Mouse (Mus musculus) lung, embryonic 16.5 days (tissue): ENCODE results near the gene Mei4. TPM values are rescaled to one million over a fixed set of nuclear protein-coding genes. Genes with fewer than 3 reads are reported as not detected.

Experiments used
- ATAC-seq: fragments of 200-750 bp; cut with Nextera tagmentation; 2 replicates; pipeline ENCODE4 v1.8.0; 2017; ENCODE audit warnings: low read depth, mild to moderate bottlenecking, moderate library complexity
- H3K27ac ChIP-seq: fragments of 300-500 bp; sonication (generic); 2 replicates; pipeline ENCODE4 v1.5.1; 2014; ENCODE audit warnings: mild to moderate bottlenecking, control low read depth, low read length
- H3K27me3 ChIP-seq: fragments of 300-500 bp; sonication (generic); 2 replicates; pipeline ENCODE4 v1.6.1; 2014; ENCODE audit warnings: low read depth, low read length, mixed read lengths; ENCODE audit not compliant: control insufficient read depth, insufficient read depth
- H3K36me3 ChIP-seq: fragments of 300-500 bp; sonication (generic); 2 replicates; pipeline ENCODE4 v1.6.1; 2014; ENCODE audit warnings: low read length; ENCODE audit not compliant: control insufficient read depth, insufficient read depth
- H3K4me1 ChIP-seq: fragments of 300-500 bp; sonication (generic); replicated peaks from 2 replicates; pipeline ENCODE4 v1.6.1; 2014; ENCODE audit warnings: low read length, mixed read lengths; ENCODE audit not compliant: control insufficient read depth, insufficient read depth
- H3K4me2 ChIP-seq: fragments of 300-500 bp; sonication (generic); 2 replicates; pipeline ENCODE4 v1.6.1; 2014; ENCODE audit warnings: low read depth, low read length, control low read depth
- H3K4me3 ChIP-seq: fragments of 300-500 bp; sonication (generic); 2 replicates; pipeline ENCODE4 v1.5.1; 2014; ENCODE audit warnings: mild to moderate bottlenecking, low read length, control low read depth
- H3K9ac ChIP-seq: fragments of 300-500 bp; sonication (generic); 2 replicates; pipeline ENCODE4 v1.6.1; 2014; ENCODE audit warnings: low read length, control low read depth
- H3K9me3 ChIP-seq: fragments of 300-500 bp; sonication (generic); 2 replicates; pipeline ENCODE4 v1.6.1; 2016; ENCODE audit warnings: low read length; ENCODE audit not compliant: control insufficient read depth
- WGBS: fragments of 180-500 bp; shearing (Covaris S2); extraction: QIAGEN DNeasy Blood & Tissue Kit; methylation state at CpG from one replicate; pipeline ENCODE4 v1.1.7; 2014; 5-methylcytosine and 5-hydroxymethylcytosine counted together
- polyA plus RNA-seq: library from polyadenylated mRNA; unstranded; fragments of >200 nt; fragmentation: Nextera tagmentation; extraction: Ambion mirVana; gene quantifications from 2 replicates; pipeline ENCODE4 v1.2.1, GENCODE M21; 2015

Gene Mei4
- polyA plus RNA-seq, 1 experiment from 2014 or later, result 0.70 TPM

DNA sequence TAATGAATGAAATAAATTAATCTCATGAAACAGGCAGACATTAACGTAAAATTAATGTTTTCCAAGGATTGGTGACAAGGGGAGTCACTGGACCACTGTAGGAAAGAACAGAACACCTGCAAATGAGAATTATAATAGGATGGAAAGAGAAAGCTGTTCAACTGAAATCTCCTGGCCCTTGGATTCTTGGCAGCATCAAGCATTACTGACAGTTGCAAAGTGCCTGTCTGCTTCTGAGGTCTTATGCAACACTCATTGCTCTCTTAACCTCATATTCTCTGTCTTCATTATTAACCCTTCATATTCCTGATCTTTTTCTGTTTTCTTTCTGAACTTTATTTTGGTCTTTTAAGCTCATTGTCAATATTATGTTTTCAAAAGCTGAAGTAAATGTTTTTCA, 210.4 kb downstream of the Mei4 start:
- Histone ChIP-seq H3K36me3 (no peaks in the 10 kb centered on the region), H3K4me3 (no peak overlapping the region), H3K4me1 (no peaks in the 10 kb centered on the region), H3K27ac (no peak overlapping the region), H3K4me2 (no peak overlapping the region), H3K9me3 (no peaks in the 10 kb centered on the region), H3K27me3 (no peaks in the 10 kb centered on the region), H3K9ac (no peak overlapping the region)
- 44% methylated on average over 1 of the region's 1 CpGs for WGBS
- peak; percentile 59; the same call in 1 of the 2 replicates for ATAC-seq

DNA sequence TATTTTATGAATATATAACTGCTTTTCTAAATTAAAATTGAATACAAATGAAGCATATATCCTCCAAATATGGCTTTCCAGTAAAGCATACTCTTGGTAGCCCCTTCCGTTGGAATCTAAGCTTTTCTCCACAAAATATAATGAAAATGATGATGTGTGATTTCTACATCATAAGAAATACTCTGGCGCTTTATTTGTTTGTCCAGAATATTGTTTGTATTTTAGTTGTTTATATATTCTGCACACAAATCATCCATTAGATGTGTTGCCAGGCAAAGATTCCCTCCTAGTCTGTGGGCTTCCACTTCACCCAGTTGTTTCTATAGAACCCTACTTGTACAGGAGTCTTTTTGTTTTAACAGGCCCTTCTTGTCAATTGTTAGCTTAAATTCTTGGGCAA, 211.8 kb downstream of the Mei4 start:
- 52% methylated on average over 2 of the region's 2 CpGs for WGBS
- no peaks in the 10 kb centered on the region for H3K36me3 ChIP-seq
- peak; percentile 65 for ATAC-seq
- no peak overlapping the region for H3K27ac ChIP-seq
- H3K4me3 ChIP-seq, result no peak overlapping the region
- H3K4me2 ChIP-seq, result no peak overlapping the region
- no peaks in the 10 kb centered on the region for H3K4me1 ChIP-seq
- no peaks in the 10 kb centered on the region for H3K9me3 ChIP-seq
- no peaks in the 10 kb centered on the region for H3K27me3 ChIP-seq
- no peak overlapping the region for H3K9ac ChIP-seq

DNA sequence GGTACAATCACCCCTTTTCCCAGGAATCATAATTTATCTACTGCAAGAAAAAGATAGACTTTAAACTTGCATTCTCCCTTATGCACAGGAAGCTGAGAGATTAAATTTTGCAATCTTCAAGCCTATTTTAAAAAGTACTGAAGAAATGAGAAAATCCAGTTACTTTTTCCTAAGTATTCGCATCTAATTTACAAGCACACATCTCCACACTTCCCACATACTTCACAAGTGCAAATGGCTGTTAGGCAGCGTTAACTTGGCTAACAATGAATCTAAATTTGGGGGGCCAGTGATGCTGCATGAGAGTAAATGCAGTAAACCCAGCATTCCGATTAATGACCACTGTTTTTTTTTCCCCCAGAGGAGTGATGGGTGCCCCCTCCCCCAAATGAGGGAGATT, 232.9 kb downstream of the Mei4 start:
- no peak for ATAC-seq
- no peaks in the 10 kb centered on the region for H3K27me3 ChIP-seq
- WGBS, result 66% methylated on average over 3 of the region's 3 CpGs
- no peak overlapping the region for H3K27ac ChIP-seq
- H3K36me3 ChIP-seq, result no peaks in the 10 kb centered on the region
- no peaks in the 10 kb centered on the region for H3K9me3 ChIP-seq
- no peak overlapping the region for H3K4me2 ChIP-seq
- no peak overlapping the region for H3K9ac ChIP-seq
- no peak overlapping the region for H3K4me3 ChIP-seq
- H3K4me1 ChIP-seq, result no peaks in the 10 kb centered on the region

DNA sequence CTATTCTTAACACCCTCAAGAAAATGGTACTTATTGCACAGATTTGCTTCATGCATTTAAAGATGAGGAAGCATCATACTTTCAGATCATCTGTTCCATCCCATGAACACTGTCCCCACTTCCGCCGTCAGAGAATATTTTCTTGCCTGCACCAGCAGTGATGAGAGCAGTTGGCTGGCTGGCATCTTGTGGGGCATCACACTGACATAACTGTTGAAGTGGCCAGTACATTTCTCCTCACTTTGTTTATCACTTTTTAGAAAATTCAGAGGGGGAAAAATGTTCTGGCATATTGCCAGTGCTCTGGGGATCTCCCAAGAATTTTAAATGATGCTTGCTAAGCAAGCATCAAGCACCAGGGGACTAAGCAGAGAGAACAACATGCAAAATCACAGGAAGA, 251.4 kb downstream of the Mei4 start:
- no peak overlapping the region for H3K4me2 ChIP-seq
- H3K27ac ChIP-seq, result no peak overlapping the region
- H3K4me3 ChIP-seq, result no peak overlapping the region
- H3K9ac ChIP-seq, result no peak overlapping the region
- H3K36me3 ChIP-seq, result no peaks in the 10 kb centered on the region
- WGBS, result 71% methylated on average over 2 of the region's 2 CpGs
- H3K9me3 ChIP-seq, result no peaks in the 10 kb centered on the region
- no peaks in the 10 kb centered on the region for H3K27me3 ChIP-seq
- H3K4me1 ChIP-seq, result no peaks in the 10 kb centered on the region
- ATAC-seq, result no peak

DNA sequence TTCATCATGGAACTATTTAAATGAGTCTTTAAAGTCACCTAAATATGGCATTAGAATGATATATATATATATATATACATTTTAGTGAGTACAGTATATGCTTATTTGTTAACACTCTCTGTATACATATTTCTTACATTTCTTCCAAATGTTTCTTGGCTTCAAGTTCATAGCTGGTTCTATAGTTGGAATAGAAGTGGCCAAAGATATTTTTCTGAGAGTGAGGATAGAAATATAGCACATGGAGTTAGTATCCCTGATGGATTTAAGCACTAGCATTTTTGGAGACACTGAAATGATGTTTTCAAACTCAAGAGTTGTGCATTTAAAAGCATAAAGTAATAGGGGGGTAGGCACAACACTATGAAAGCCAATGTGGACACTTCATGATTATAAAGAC, 272.6 kb downstream of the Mei4 start:
- Histone ChIP-seq H3K27me3 (no peaks in the 10 kb centered on the region), H3K4me3 (no peak overlapping the region), H3K9me3 (no peaks in the 10 kb centered on the region), H3K4me2 (no peak overlapping the region), H3K36me3 (no peaks in the 10 kb centered on the region), H3K9ac (no peak overlapping the region), H3K4me1 (no peaks in the 10 kb centered on the region), H3K27ac (no peak overlapping the region)
- ATAC-seq, result peak; percentile 54; the same call in 1 of the 2 replicates

DNA sequence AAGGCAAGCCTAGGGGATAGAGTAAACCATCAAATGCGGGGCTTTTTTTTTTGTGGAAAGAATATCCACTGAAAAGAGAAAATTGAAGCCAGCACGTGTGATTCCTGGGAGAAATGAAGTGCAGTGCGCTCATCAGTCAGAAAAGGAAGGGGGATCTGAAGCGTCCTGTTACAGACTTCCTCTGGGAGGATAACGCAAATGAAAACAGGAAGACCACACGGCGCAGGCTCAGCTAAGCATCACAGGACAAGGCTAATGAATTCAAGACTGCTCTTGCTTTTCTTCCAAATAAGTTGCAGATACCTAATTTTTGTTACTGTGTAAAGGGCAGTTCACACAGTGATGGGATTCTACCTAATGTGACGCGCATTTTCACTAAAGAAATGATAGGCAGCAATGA, 296.7 kb downstream of the Mei4 start:
- no peaks in the 10 kb centered on the region for H3K4me1 ChIP-seq
- WGBS, result 53% methylated on average over 9 of the region's 9 CpGs
- no peak overlapping the region for H3K27ac ChIP-seq
- H3K9ac ChIP-seq, result no peak overlapping the region
- no peak for ATAC-seq
- H3K4me2 ChIP-seq, result peak overlapping the region; percentile 41
- no peak overlapping the region for H3K4me3 ChIP-seq
- no peaks in the 10 kb centered on the region for H3K27me3 ChIP-seq
- H3K36me3 ChIP-seq, result no peaks in the 10 kb centered on the region
- H3K9me3 ChIP-seq, result no peaks in the 10 kb centered on the region

DNA sequence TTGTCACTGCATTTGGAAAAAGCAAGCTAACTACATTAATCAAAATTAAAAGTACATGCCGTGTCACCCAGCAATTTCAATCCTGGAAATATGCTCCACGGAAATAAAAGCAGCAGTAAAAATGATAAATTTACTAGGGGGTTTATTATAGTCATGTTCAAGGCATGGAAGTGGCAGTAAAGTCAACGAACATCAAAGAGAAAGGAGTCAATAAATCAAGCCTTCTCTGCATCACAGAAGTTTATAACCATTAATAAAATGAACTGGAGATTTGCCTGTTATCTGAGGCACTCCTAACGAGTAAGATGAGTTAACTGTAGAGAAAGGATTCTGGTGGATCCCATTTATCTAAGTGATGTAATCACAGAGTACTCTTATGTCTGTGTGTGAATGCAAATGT, 298.9 kb downstream of the Mei4 start:
- 42% methylated on average over 4 of the region's 4 CpGs for WGBS
- Histone ChIP-seq H3K4me2 (no peak overlapping the region), H3K36me3 (no peaks in the 10 kb centered on the region), H3K4me1 (no peaks in the 10 kb centered on the region), H3K27me3 (no peaks in the 10 kb centered on the region), H3K9me3 (no peaks in the 10 kb centered on the region), H3K4me3 (no peak overlapping the region), H3K27ac (no peak overlapping the region), H3K9ac (no peak overlapping the region)
- no peak for ATAC-seq

DNA sequence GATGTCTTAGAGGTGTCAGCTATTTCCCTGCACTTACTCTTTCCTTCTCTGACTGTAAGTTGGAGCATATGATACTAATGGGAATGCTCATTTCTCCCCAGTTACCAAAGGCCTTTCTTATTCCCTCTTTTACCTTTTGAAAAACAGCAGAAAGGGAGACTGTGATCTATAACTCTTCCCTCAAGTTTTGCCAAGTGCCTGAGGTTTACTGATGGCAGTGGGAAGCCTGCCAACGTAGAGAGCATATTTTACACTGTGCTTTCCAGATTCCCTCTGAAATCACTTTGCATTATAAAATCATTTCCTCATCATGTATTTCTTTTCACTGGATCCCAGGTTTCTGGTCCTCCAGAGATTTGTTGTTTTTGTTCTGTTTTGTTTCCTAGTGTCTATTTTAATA, 354.5 kb downstream of the Mei4 start:
- H3K9ac ChIP-seq, result no peak overlapping the region
- H3K9me3 ChIP-seq, result no peaks in the 10 kb centered on the region
- H3K36me3 ChIP-seq, result no peaks in the 10 kb centered on the region
- H3K27ac ChIP-seq, result no peak overlapping the region
- H3K4me2 ChIP-seq, result no peak overlapping the region
- WGBS, result 56% methylated on average over 1 of the region's 1 CpGs
- no peak overlapping the region for H3K4me3 ChIP-seq
- no peaks in the 10 kb centered on the region for H3K27me3 ChIP-seq
- no peak for ATAC-seq
- no peaks in the 10 kb centered on the region for H3K4me1 ChIP-seq

DNA sequence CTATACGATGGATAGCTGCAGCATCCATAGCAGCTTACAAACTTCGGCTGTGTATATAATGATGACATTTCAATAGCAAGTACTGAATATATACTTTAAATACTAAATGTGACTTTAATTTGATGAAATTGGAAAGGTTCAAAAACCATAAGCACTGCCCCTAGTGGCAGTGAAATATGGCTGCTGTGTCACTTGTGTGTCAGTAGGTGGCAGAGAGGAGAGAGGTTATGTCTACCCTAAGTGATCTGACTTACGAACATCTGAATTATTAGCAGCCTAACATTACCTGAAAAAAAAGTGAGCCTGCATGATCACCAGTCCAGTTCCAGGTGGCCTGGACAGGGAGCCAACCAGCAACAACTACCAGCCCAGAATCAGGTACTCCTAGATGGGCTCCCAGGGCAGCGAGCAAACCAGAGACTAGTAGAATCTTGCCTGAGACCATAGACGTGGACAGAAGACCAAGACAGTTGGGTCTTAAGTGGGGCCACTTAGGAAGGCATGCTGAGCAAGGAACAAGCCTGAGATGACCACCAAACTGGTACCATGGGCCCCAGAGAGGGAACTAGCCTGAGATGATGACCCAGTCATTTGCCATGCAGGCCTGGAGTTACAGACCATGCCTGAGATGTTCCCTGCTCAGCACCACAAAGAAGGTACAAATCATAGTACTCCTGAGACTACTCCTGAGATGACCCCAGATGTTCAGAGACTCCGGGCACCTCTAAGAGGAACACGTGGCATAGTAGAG, 384.4 kb downstream of the Mei4 start:
- no peaks in the 10 kb centered on the region for H3K36me3 ChIP-seq
- no peaks in the 10 kb centered on the region for H3K4me1 ChIP-seq
- H3K27ac ChIP-seq, result no peak overlapping the region
- ATAC-seq, result no peak
- H3K4me2 ChIP-seq, result no peak overlapping the region
- 77% methylated on average over 7 of the region's 7 CpGs for WGBS
- no peaks in the 10 kb centered on the region for H3K9me3 ChIP-seq
- H3K4me3 ChIP-seq, result no peak overlapping the region
- no peaks in the 10 kb centered on the region for H3K27me3 ChIP-seq
- no peak overlapping the region for H3K9ac ChIP-seq
